Mouse (Mus musculus): Measurements from ENCODE around the gene Gm43302. TPM values are rescaled to one million over a fixed set of nuclear protein-coding genes. Genes with fewer than 3 reads are reported as not detected.

Gene Gm43302
- 0.10 and 0.22 TPM in 2 replicates for polyA plus RNA-seq (2012; rRNA removed)

GRCm38 (mm10) chr5:105293226-105294165 lies at the start of gene Gm43302, which contains the start of gene Gbp6:
Gm43302 (minus strand) TSS chr5:105293695.
Gbp6 (minus strand) TSS chr5:105293698.

GRCm38 (mm10) chr5:105239483-105240047 lies 53.9 kb downstream of the Gm43302 start, which contains the start of gene Gbp10:
Gbp10 (minus strand) TSS chr5:105239533.

Other genes with a start within 250 kb of the Gm43302 start
- 0.92 and 1.3 TPM in 2 replicates for gene Gbp9, start 154.2 kb downstream of the Gm43302 start, polyA plus RNA-seq (2012; rRNA removed)
- 2.0 and 2.4 TPM in 2 replicates for gene Gbp8, start 154.2 kb downstream of the Gm43302 start, polyA plus RNA-seq (2012; rRNA removed)
- 0.98 and 1.0 TPM in 2 replicates for gene Gbp4, start 154.1 kb downstream of the Gm43302 start, polyA plus RNA-seq (2012; rRNA removed)
- gene Gbp10, start 54.2 kb downstream of the Gm43302 start, polyA plus RNA-seq (2012; rRNA removed) = 0.23 and 0.42 TPM in 2 replicates
- gene Gbp6, start within 50 bp of the Gm43302 start, polyA plus RNA-seq (2012; rRNA removed) = 1.3 and 1.8 TPM in 2 replicates
- gene Lrrc8b, start 122.1 kb upstream of the Gm43302 start, polyA plus RNA-seq (2012; rRNA removed) = 3.5 and 4.3 TPM in 2 replicates
- 5.8 and 6.5 TPM in 2 replicates for gene Lrrc8c, start 225.7 kb upstream of the Gm43302 start, polyA plus RNA-seq (2012; rRNA removed)